Comparison of ENCODE assay signal across 20 mouse cellular contexts in genomic region chr10:82838390-82838789, GRCm38 (mm10). TPM values are rescaled to one million over a fixed set of nuclear protein-coding genes. Genes with fewer than 3 reads are reported as not detected.
"Had no signal": no experiment of that assay in that cellular context is flagged by ENCODE, and none has a peak within 500 bp of the region (broad histone marks: within the 10 kb centered on the region; RNA-seq: fewer than 3 reads in every experiment).

No protein-coding gene starts in this region.

- DNase-seq: kidney, adult 8-10 months; kidney, postnatal 25 days; layer of hippocampus, adult 9-11 months; liver, postnatal 0 days; lung, embryonic 14.5 days; thymus, adult 2 months; thymus, postnatal 14 days; thymus, postnatal 4 days had no signal

- ATAC-seq: liver, postnatal 0 days; lung, postnatal 0 days; midbrain, embryonic 13.5 days; midbrain, embryonic 16.5 days had no signal

- H3K27ac ChIP-seq: kidney, postnatal 0 days; layer of hippocampus, adult 2 months; limb, embryonic 10.5 days; limb, embryonic 13.5 days; liver, embryonic 14.5 days; midbrain, embryonic 10.5 days; midbrain, embryonic 13.5 days; stomach, postnatal 0 days had no signal

- H3K27me3 ChIP-seq: limb, embryonic 13.5 days; midbrain, embryonic 13.5 days had no signal

- H3K4me3 ChIP-seq: layer of hippocampus, adult 2 months; limb, embryonic 10.5 days; limb, embryonic 13.5 days; megakaryocyte, embryonic 14.5 days; midbrain, embryonic 10.5 days; midbrain, embryonic 13.5 days had no signal

- H3K9ac ChIP-seq: limb, embryonic 13.5 days; liver, embryonic 14.5 days; liver, postnatal 0 days; lung, embryonic 14.5 days; midbrain, embryonic 13.5 days had no signal

- H3K9me3 ChIP-seq: limb, embryonic 10.5 days; limb, embryonic 13.5 days; megakaryocyte, embryonic 14.5 days; midbrain, embryonic 10.5 days; midbrain, embryonic 13.5 days had no signal

- H3K36me3 ChIP-seq: limb, embryonic 10.5 days; limb, embryonic 13.5 days; midbrain, embryonic 10.5 days; midbrain, embryonic 13.5 days had no signal

- H3K4me2 ChIP-seq: limb, embryonic 13.5 days; liver, embryonic 11.5 days; lung, embryonic 14.5 days; midbrain, embryonic 13.5 days had no signal

RNA-seq across cellular contexts. Expression of gene Eid3, which starts 28.0 kb away (rescaled TPM):
- polyA plus RNA-seq: liver, postnatal 0 days; lung, postnatal 0 days had no signal
